Mouse (Mus musculus) G1E (cell line): ENCODE measurements around the gene Rrp36.

ENCODE experiments used
- CTCF ChIP-seq: IDR thresholded peaks from 2 replicates; pipeline ENCODE4 v1.5.1; 2012; ENCODE audit warnings: low read depth, low read length, inconsistent platforms, mixed read lengths
- GATA1 ChIP-seq: IDR thresholded peaks from 2 replicates; pipeline ENCODE4 v1.6.1; 2012; ENCODE audit warnings: borderline replicate concordance, low read length, inconsistent platforms, mixed read lengths
- GATA2 ChIP-seq: IDR thresholded peaks from 2 replicates; pipeline ENCODE4 v1.6.1; 2012; ENCODE audit warnings: low read depth, low read length, inconsistent platforms, borderline replicate concordance
- POLR2AphosphoS5 ChIP-seq: IDR thresholded peaks from 2 replicates; pipeline ENCODE4 v1.6.1; 2012; ENCODE audit warnings: low read depth, low read length, inconsistent platforms; ENCODE audit not compliant: insufficient replicate concordance
- TAL1 ChIP-seq: conservative IDR thresholded peaks from 2 replicates; pipeline ENCODE4 v1.6.1; 2012; ENCODE audit warnings: low read depth, low read length, inconsistent platforms, mixed read lengths

DNA sequence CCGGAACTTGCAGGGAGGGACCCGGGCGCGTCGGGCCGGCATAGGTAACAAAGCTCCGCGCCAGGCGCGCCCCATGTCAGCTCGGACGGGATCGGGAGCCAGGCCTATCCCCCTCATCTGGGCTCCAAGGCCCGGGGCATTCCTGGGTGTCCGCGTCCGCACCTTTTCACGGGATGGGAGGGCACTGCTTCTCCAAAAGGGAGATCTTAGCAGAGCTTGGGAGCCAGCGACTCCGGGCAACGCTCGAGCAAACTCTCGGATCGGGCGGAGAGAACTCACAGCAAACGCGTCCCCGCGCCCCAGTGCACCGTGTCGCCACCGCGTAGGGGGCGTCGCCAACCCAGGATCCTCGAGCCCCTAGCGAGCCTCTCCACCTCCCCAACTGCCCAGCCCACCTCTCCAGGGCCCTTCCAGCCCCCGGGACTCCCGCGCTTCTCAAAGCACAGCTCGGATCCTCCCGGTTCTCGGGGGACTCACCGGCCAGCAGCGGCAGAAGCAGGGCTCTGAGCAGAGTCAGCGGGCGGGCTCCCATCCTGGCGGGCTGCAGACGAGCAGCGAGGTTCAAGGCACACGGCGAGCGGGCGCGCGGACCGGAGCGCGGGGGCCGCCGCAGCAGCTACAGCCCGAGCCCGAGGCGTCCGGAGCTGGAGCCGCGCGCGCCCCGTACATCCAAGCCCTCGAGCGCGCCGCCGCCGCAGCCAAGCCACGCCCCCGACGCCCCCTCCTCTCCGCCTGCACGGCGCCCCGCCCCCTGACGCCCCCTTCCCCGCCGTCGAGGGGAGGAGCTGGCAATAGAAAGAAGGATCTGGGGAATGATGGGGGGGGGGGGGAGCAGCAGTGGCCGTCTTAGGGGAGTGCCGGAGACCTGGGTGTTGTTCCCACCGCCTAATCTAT is 45.1 kb downstream of the Rrp36 start, which contains the start of gene Ptk7:
- no peak for TF ChIP-seq GATA1
- no peak for TF ChIP-seq CTCF
- TF ChIP-seq TAL1: no peak
- TF ChIP-seq GATA2: no peak
- TF ChIP-seq POLR2AphosphoS5: no peak
